Mouse (Mus musculus) limb, embryonic 14.5 days (tissue): ENCODE measurements around the gene Mars2. TPM values are rescaled to one million over a fixed set of nuclear protein-coding genes. Genes with fewer than 3 reads are reported as not detected.

Source experiments
- ATAC-seq: fragments of 200-750 bp; cut with Nextera tagmentation; 2 replicates; pipeline ENCODE4 v1.8.0; 2017; ENCODE audit warnings: low read depth, moderate number of reproducible peaks, moderate TSS enrichment; ENCODE audit not compliant: low FRiP score
- DNase-seq: peaks from one replicate; pipeline ENCODE4 v3.0.0-alpha.2; 2015; ENCODE audit warnings: low spot score
- H3K27ac ChIP-seq: fragments of 300-500 bp; sonication (generic); replicated peaks from 2 replicates; pipeline ENCODE4 v1.5.1; 2014; ENCODE audit warnings: low read depth, mild to moderate bottlenecking, low read length, moderate library complexity, mixed read lengths
- H3K27me3 ChIP-seq: fragments of 300-500 bp; sonication (generic); 2 replicates; pipeline ENCODE4 v1.6.1; 2014; ENCODE audit warnings: low read length, mixed read lengths; ENCODE audit not compliant: control insufficient read depth, insufficient read depth
- H3K36me3 ChIP-seq: fragments of 300-500 bp; sonication (generic); 2 replicates; pipeline ENCODE4 v1.6.1; 2014; ENCODE audit warnings: mild to moderate bottlenecking, low read length, moderate library complexity, mixed read lengths; ENCODE audit not compliant: control insufficient read depth, insufficient read depth
- H3K4me1 ChIP-seq: fragments of 300-500 bp; sonication (generic); 2 replicates; pipeline ENCODE4 v1.6.1; 2014; ENCODE audit warnings: antibody characterized with exemption, low read length, mixed read lengths; ENCODE audit not compliant: control insufficient read depth, insufficient read depth
- H3K4me2 ChIP-seq: fragments of 300-500 bp; sonication (generic); replicated peaks from 2 replicates; pipeline ENCODE4 v1.6.1; 2014; ENCODE audit warnings: low read depth, mild to moderate bottlenecking, low read length, moderate library complexity; ENCODE audit not compliant: severe bottlenecking
- H3K4me3 ChIP-seq: fragments of 300-500 bp; sonication (generic); replicated peaks from 2 replicates; pipeline ENCODE4 v1.5.1; 2014; ENCODE audit warnings: low read length
- H3K9ac ChIP-seq: fragments of 300-500 bp; sonication (generic); 2 replicates; pipeline ENCODE4 v1.6.1; 2014; ENCODE audit warnings: mild to moderate bottlenecking, low read depth, low read length, moderate library complexity; ENCODE audit not compliant: severe bottlenecking
- H3K9me3 ChIP-seq: fragments of 300-500 bp; sonication (generic); 2 replicates; pipeline ENCODE4 v1.6.1; 2016; ENCODE audit warnings: low read length; ENCODE audit not compliant: control insufficient read depth
- POLR2A ChIP-seq: fragments of 200-500 bp; IDR thresholded peaks from 2 replicates; pipeline ENCODE4 v1.8.0; 2012; ENCODE audit warnings: inconsistent platforms, mild to moderate bottlenecking, moderate library complexity, borderline replicate concordance; ENCODE audit not compliant: insufficient read depth, insufficient read length; ENCODE audit errors: extremely low read depth
- WGBS: fragments of 180-500 bp; shearing (Covaris S2); extraction: QIAGEN DNeasy Blood & Tissue Kit; methylation state at CpG from one replicate; pipeline ENCODE4 v1.1.7; 2014; 5-methylcytosine and 5-hydroxymethylcytosine counted together
- polyA plus RNA-seq, 2 experiments: library from polyadenylated mRNA; depleted of rRNA in 1 of 2; stranded (reverse) in 1 of 2; unstranded in 1 of 2; fragments of >200 nt; fragmentation: Nextera tagmentation in 1 of 2; extraction: Ambion mirVana in 1 of 2; gene quantifications; 2 replicates each; pipeline versions ENCODE4 v1.2.1 to v1.2.3; 2012 to 2014

Gene Mars2
- polyA plus RNA-seq, 2 experiments, result 2.4 to 2.9 TPM

GRCm38 (mm10) chr1:55195021-55195420, 42.0 kb upstream of the Mars2 start:
- ATAC-seq (no peak), DNase-seq (no peak)
- H3K36me3 ChIP-seq, result peaks cover 39% of the 10 kb centered on the region
- H3K4me1 ChIP-seq, result peaks cover 12% of the 10 kb centered on the region; the same call in 1 of the 2 replicates
- no peak overlapping the region for H3K4me3 ChIP-seq
- H3K27me3 ChIP-seq, result no peaks in the 10 kb centered on the region
- 73% methylated on average over 4 of the region's 4 CpGs for WGBS
- H3K4me2 ChIP-seq, result no peak overlapping the region
- no peak for TF ChIP-seq POLR2A
- no peak overlapping the region for H3K27ac ChIP-seq
- H3K9me3 ChIP-seq, result no peaks in the 10 kb centered on the region
- no peak overlapping the region for H3K9ac ChIP-seq

GRCm38 (mm10) chr1:55196327-55197003, 40.5 kb upstream of the Mars2 start:
- H3K4me3 ChIP-seq, result no peak overlapping the region
- H3K27me3 ChIP-seq, result no peaks in the 10 kb centered on the region
- no peak for TF ChIP-seq POLR2A
- H3K4me1 ChIP-seq, result peaks cover 12% of the 10 kb centered on the region; the same call in 1 of the 2 replicates
- no peak for ATAC-seq
- no peak for DNase-seq
- 40% methylated on average over 6 of the region's 6 CpGs for whole genome bisulfite sequencing
- no peaks in the 10 kb centered on the region for H3K9me3 ChIP-seq
- H3K27ac ChIP-seq, result no peak overlapping the region
- no peak overlapping the region for H3K9ac ChIP-seq
- no peak overlapping the region for H3K4me2 ChIP-seq
- peaks cover 28% of the 10 kb centered on the region for H3K36me3 ChIP-seq

- Histone ChIP-seq H3K36me3 (peaks cover 38% of the 10 kb centered on the region), H3K9ac (no peak overlapping the region), H3K27ac (no peak overlapping the region), H3K9me3 (no peaks in the 10 kb centered on the region), H3K27me3 (no peaks in the 10 kb centered on the region), H3K4me3 (no peak overlapping the region), H3K4me1 (peaks cover 9% of the 10 kb centered on the region; the same call in 1 of the 2 replicates), H3K4me2 (no peak overlapping the region)
- TF ChIP-seq POLR2A, result no peak
- ATAC-seq, result no peak
- DNase-seq, result no peak
- WGBS, result 59% methylated on average over 3 of the region's 3 CpGs
Measured at GRCm38 (mm10) chr1:55198719-55199118, 38.3 kb upstream of the Mars2 start.

DNA sequence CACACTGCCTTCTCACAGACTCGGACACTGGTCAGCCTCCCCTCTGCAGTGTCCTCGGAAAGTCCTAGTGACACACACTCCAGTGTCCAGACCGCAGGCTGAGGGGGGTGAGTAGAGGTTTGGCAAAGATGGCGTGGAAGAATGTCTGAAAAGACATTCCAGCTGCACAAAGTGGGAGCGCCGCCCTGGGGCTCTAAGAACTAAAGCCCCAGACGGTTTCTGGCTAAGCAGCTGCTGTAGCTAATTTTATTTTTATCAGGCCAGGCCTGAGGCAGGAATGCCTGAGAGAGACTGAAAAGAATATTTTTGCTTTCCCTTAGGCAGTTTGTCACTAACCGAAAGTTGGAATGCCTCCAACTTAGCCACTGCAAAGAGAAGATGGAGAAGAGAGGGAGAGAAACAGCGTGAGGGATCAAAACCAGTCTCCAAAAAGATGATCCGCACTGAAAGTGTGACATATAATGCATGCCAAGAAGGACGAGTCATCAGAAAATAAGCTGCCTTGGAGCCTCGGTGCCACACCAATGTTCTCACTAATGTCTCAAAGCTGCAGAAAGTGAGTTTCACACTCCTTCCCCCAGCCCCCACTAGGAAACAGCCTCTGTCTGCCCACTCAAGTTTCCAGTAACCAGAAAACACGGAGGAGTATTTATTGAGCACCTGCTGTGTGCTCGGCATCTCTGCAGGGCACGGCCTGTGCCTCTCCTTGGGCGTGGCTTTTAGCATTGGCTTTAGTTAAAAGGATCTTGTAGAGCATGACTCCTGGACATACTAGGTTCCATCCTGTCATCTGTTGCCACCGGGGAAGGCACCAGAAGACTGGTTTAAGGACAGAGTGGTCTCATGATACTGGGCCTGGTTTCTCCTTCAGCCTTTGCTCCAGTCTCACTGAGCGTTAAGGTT, 34.9 kb upstream of the Mars2 start:
- peak; percentile 70 for DNase-seq
- Histone ChIP-seq H3K27me3 (no peaks in the 10 kb centered on the region), H3K9ac (no peak overlapping the region; the same call in 1 of the 2 replicates), H3K27ac (peak overlapping the region; percentile 62; the same call in 1 of the 2 replicates), H3K4me2 (no peak overlapping the region), H3K4me1 (peaks cover 5% of the 10 kb centered on the region; the same call in 1 of the 2 replicates), H3K4me3 (no peak overlapping the region), H3K36me3 (peaks cover 45% of the 10 kb centered on the region), H3K9me3 (no peaks in the 10 kb centered on the region)
- peak; percentile 72 for ATAC-seq
- 56% methylated on average over 18 of the region's 18 CpGs for WGBS
- no peak for TF ChIP-seq POLR2A

- peaks cover 9% of the 10 kb centered on the region for H3K4me1 ChIP-seq
- 71% methylated on average over 5 of the region's 5 CpGs for WGBS
- no peak for TF ChIP-seq POLR2A
- no peak overlapping the region for H3K4me2 ChIP-seq
- no peak overlapping the region for H3K27ac ChIP-seq
- ATAC-seq, result no peak
- no peak overlapping the region for H3K9ac ChIP-seq
- H3K27me3 ChIP-seq, result no peaks in the 10 kb centered on the region
- peaks cover 54% of the 10 kb centered on the region for H3K36me3 ChIP-seq
- H3K4me3 ChIP-seq, result no peak overlapping the region
- no peaks in the 10 kb centered on the region for H3K9me3 ChIP-seq
- no peak for DNase-seq
Measured at GRCm38 (mm10) chr1:55205808-55206327, 31.1 kb upstream of the Mars2 start.
